Mouse (Mus musculus) kidney, adult 2 months (tissue): ENCODE data around the gene Zc3h12c.

Source experiments
- CTCF ChIP-seq: fragments of 200-500 bp; conservative IDR thresholded peaks from 2 replicates; pipeline ENCODE4 v1.5.1; 2011; ENCODE audit warnings: low read depth, mild to moderate bottlenecking, control low read depth, low read length, moderate library complexity, mixed read lengths; ENCODE audit not compliant: insufficient read depth, insufficient read length
- POLR2A ChIP-seq: fragments of 200-500 bp; IDR thresholded peaks from one replicate; pipeline ENCODE4 v1.6.1; 2011; ENCODE audit warnings: low read depth, low read length, control low read depth

GRCm38 (mm10) chr9:52100426-52100825, 67.9 kb downstream of the Zc3h12c start:
- TF ChIP-seq POLR2A: no peak
- no peak for TF ChIP-seq CTCF
